Mouse (Mus musculus): ENCODE results near the gene Vstm4.

Gene Vstm4

DNA sequence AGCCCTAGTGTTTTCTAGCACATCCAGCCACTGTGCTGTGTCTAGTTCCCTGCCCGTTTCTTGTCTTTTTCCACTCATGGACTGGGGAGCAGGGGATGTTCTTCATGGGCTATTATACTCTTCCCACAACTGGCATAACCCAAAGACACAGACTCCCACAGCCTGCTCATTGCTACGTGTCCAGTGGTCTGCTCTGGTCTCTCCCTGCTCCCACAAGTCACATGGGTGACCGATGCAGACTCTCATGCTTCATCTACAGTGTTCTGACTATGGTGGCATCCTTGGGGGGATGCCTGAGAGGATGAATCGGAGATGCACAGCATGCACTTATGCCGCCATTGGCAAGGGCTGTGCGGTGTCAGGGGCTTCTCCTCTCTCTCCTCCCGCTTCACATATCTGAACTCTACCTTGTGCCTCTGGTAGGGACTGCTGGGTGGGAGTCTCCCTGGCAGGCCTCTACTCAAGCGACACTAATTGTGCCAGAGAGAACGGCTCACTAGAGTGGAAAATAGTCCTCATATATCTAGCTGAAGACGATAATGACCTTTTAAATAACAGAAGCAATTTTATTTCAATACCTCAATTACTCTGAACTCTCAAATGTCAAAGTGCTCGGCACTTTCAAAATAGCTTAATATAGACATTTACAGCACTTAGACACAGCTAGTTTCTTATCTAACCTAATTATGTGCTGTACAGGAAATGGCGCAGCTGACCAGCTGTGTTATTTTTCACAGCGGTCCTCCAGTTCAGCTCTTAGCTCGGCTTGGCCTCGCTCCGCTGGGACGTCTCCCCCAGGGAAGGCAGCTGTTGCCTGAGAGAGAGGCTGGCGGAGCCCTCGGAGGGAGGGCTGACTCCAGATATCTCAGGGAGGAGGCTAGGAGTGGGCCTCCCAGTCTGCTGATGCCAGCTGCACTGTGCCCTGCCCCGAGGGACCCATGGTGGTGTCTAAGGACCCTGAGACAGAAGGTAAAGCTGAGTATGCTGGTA lies 94.1 kb downstream of the Vstm4 start:
- no peak for DNase-seq

DNA sequence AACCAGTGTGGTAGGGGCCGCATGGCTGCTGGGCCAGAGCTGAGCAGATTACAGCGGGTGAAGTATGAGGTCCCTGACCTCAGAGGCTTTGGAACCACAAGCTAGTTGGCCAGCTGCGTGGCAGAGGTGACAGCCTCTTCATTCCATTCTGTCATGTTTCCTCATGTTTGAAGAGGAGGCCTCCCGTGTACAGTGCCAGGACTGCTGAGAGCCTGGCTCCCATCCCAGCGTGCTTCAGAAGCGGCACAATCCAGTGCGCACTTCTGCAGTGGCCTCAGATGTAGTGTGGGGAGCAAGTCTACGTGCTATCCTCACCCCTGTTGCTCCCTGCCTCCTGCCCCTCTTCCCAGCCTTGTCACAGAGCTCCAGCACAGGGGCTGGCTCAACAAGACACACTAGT lies 99.9 kb downstream of the Vstm4 start:
- DNase-seq: no peak

DNA sequence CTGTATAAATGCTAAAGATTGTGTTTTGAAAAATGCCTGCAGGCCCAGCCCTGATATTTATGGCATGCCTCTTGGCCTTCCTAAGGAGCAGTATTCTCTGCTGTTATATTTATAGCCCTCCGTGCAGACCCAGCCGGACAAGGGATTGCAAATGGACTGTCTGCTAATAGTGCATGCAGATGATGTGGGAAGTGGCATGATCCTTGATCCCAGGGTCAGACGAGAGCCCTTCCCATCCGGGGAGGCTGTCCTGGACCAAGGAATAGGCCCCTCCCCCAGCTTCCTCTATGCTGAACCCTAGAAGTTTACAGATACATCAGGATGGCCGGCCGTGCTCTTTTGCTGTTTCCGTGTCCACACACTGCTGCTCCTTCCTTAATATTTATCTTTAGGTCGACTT lies 102.1 kb downstream of the Vstm4 start:
- no peak for DNase-seq

DNA sequence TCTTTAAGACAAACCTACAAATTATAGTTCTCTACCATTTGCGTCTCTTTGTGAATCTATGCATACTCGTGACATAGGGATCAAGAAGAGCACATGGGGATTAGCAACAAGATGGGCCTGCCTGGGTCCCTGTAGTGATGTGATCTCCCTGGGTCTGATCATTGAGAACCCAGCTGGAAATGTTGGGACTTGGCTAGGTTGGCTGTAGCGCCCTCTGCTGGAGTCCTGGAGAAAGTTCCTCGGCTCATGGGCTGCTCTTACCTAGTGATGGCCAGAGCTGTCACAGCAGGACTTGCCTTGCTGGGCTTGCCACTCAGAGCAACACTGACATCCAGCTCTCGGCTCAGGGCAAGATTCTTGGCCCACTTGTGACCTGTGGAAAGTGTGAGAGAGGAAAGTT lies 103.9 kb downstream of the Vstm4 start:
- DNase-seq: peak; percentile 60

DNA sequence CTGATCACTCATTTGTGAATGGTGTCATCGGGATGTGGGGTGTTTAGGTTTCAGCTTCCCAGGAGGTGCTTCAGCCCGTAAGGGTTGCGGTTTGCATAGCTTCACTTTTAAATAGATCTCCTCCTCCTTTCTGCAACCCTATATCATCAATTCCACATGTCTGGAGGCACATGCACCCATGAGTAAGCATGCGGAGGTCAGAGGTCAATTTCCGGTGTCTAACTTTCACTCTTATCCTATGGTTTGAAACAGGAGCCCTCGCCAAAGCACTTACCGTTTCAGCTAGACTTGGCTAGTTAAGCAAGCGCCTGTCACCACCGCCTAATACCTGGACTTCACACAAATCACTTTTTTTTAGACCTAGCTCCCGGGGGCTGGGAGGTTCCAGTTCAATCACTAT lies 108.2 kb downstream of the Vstm4 start:
- no peak for DNase-seq

DNA sequence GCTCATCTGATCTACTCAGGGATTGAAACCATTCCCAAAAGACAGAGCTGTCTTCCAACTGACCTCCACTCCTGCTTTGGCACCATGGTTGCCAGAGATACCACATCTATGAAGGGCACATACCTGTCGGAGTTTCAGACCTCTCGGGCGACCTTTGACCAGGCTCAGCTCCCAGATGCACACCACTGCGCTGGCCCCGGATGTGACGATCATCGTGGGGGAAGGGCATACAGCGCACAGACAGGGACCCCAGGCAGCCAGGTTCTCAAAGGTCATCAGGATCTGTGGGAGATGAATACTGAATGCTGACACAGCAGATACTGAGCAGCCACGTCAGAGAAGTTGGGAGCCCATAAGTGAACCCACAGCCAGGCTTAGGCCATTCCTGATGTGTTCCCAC lies 114.1 kb downstream of the Vstm4 start:
- no peak for DNase-seq

DNA sequence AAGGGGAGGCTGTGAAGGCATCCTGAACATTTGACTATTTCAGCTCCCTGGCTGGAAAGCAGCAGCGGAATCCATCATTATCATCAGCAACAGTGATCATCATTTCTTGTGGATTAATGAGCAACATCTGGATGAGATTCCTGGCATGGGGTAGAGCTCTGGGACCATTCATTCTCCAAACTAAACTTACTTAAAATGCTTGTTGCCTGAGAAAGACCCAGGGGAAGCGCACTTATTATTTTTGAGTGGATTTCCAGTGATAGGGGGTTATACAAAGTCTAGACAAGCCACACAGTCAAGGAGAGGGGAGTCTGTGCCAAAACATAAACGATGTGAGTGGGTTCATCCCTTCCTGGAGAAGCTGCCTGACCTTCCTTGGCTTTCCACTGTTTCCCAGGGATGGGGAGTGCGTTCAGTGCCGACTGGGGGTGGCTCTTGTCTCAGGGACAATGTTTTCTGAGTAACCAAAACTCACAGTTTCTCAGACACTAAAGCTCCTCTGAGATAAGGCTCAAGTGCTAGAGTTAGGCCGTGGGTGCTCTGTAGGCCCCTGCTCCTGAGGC lies 127.7 kb downstream of the Vstm4 start:
- DNase-seq: no peak

DNA sequence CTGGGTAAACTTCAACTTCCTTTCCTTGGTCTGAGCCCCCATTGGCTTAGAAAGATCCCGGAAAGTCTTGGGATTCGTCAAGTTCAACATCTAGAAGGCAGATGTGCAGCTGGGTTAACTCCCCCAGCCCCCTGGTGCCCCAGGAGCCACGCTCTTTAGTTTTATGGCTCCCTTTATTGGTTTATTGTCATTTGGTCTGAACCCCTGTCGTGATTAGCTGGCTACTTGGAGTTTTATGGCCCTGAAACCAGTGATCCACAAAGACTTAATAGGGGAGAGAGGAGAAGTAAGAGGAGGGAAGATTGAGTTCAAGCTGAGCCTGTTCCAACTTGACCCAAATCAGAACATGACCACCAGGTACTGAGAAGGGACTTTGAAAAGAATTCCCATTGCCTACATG lies 130.1 kb downstream of the Vstm4 start:
- DNase-seq: no peak
